Mouse (Mus musculus): ENCODE measurements around the gene Armc12. TPM values are rescaled to one million over a fixed set of nuclear protein-coding genes. Genes with fewer than 3 reads are reported as not detected.

Armc12 gene
- total RNA-seq, 2 experiments from 2014 or later, result not detected

DNA sequence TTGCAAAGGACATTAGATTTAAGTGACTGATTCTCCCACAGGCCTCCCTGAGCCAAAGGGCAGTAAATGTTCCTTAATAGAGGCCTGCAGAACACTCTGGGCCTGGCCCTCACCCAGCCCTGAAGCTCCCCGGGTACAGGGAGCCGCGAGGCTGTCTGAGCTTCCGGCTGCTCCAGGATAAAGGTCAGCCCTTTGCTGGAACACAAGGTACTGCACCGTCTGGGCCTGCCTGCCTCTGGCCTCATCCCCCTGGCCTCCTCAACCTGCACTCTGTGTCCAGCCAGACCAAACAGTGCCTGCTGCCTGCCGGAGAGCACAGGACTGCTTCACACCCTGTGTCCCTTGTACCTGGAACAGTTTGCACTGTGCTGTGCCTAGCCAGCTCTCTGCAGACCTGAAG lies 17.9 kb upstream of the Armc12 start:
- ATAC-seq (replicated peaks; ENCODE audit: poor library complexity, severe bottlenecking), result no peak

DNA sequence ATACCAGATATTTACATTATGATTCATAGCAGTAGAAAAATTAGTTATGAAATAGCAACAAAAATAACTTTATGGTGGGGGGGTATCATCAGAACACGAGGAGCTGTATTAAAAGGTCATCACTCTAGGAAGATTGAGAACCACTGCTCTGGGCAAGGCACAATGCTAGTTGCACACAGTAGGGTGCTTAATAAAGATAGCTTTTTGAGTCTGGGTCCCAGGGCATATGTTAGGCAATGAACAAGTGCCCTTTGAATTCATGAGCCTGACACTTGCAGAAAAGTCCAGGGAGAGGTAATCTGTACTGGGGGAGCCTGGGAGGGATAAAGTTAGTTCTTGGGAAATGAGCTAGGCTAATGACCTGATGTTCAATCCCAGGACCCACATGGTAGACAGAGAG lies 17.3 kb upstream of the Armc12 start:
- no peak for ATAC-seq (replicated peaks; ENCODE audit: poor library complexity, severe bottlenecking)

DNA sequence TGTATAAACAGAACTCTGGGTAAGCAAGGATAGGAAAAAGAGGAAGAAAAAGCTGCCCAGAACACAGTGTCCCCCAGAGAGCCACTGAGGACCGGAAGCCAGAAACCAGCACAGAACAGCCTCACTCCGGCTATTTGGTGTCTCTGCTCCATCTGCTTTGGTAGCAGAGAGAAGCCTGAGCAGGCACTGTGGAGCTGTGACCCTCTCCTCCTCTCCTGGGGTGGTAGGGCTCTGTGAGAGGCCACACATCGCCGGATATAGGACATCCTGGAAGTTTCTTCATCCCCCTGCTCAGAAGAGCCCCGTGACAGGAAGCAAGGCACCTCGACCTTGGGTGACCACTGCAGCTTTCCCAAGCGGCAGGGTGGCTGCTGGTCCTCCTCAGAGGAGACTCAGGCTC lies 16.8 kb upstream of the Armc12 start:
- ATAC-seq (replicated peaks; ENCODE audit: poor library complexity, severe bottlenecking), result peak; percentile 54

- no peak for ATAC-seq (replicated peaks; ENCODE audit: poor library complexity, severe bottlenecking)
Measured at GRCm38 (mm10) chr17:28514555-28514954, 16.1 kb upstream of the Armc12 start.

GRCm38 (mm10) chr17:28515431-28516341 lies 14.9 kb upstream of the Armc12 start:
- ATAC-seq (replicated peaks; ENCODE audit: poor library complexity, severe bottlenecking), result peak; percentile 10; the same call in 1 of the 2 replicates

DNA sequence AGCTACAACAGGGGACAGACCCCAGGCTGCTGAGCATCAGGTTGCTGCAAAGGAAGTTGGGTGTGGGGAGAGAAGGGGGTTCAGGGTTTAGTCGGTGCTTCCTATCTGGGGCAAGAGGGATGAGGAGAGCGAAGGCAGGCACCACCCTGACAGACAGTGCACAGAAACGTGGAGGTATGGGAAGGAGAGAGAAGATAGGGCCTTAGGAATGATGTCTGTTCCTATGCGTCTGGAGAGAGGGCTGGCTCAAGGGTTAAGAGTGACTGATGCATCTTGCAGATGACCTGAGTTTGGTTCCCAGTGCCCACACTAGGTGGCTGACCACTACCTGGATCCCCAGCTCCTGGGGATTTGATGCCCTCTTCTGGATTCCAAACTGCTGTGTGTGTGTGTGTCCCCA lies 13.7 kb upstream of the Armc12 start:
- ATAC-seq (replicated peaks; ENCODE audit: poor library complexity, severe bottlenecking), result no peak

- no peak for ATAC-seq (replicated peaks; ENCODE audit: poor library complexity, severe bottlenecking)
Measured at GRCm38 (mm10) chr17:28517441-28517955, 13.1 kb upstream of the Armc12 start, which contains the start of gene Fkbp5. Fkbp5 (minus strand) TSS chr17:28517527.

DNA sequence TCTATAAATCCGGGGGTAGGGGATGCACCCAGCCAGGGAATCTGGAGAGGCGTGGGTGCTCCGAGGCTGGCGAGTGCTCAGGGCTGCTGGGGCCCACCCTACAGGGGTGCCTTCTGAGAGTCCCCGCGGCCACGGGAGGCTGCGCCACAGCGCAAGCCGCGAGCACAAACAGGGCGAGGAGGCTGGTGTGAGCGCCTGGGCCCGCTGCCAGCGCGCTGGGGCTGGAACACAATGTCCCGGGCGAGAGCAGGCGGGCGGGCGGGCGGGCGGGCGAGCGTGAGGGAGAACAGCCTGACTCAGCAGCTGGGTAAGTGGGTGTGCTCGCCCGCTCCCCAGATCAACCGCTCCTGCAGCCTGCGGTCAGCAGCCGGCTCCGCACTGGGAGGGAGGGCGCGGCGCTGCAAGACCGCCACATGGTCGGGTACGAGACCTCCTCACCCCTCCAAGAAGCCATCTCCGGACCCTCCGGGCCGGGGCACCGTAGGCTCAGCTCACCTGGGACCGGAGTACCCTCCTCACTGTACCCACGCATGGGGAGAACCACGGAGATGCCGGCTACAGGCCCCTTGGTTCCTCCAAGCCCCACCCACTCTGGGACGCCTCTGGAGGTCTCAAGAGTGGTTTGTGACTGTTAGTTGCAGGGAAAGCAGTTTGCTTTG lies 12.5 kb upstream of the Armc12 start:
- ATAC-seq (replicated peaks; ENCODE audit: poor library complexity, severe bottlenecking), result peak; percentile 43

DNA sequence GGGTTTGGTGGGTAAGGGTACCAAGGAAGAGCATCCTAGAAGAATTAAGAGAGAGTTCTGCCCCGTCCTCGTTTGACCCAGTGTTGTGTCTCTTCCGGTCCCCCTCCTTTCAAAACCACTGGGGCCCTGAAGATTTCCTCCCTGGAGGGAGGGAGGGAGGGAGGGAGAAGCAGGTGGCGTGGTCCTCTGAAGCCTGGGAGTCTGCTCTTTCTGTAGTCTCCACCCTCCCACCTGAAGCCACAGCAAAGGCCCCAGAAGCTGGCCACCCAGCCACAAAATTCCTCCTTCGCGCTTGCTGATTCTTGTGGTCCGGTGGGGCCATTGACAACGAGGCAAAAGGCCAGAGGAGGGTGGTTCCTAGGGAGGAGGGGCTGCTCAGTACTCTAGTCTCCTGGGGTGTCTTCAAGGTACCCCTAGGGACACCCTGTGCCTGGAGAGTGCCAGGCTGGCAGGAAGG lies 12.0 kb upstream of the Armc12 start:
- ATAC-seq (replicated peaks; ENCODE audit: poor library complexity, severe bottlenecking), result no peak; the same call in 1 of the 2 replicates

GRCm38 (mm10) chr17:28519827-28520226 lies 10.8 kb upstream of the Armc12 start:
- ATAC-seq (replicated peaks; ENCODE audit: poor library complexity, severe bottlenecking), result no peak

- ATAC-seq (replicated peaks; ENCODE audit: poor library complexity, severe bottlenecking), result no peak
Measured at GRCm38 (mm10) chr17:28520561-28520960, 10.0 kb upstream of the Armc12 start.

GRCm38 (mm10) chr17:28521071-28521726 lies 9.4 kb upstream of the Armc12 start:
- no peak for ATAC-seq (replicated peaks; ENCODE audit: poor library complexity, severe bottlenecking)

DNA sequence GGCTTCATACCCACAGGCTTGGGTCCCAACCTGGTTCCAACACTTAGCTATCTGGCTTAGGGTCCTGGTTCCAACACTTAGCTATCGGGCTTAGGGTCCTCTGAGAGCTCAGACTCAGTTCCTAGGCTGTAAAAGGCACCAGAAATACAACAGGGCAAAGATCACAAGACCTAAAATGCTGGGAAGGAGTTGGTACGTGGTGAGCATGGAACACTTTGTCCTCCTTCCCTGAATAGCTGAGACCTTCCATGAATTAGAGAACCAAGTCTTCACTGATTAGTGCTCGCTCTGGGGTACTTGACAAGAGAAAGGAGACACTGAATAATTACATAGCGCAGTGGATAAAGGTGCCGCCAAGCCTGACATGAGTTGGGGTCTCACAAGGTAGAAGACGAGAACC lies 8.7 kb upstream of the Armc12 start:
- no peak for ATAC-seq (replicated peaks; ENCODE audit: poor library complexity, severe bottlenecking)

DNA sequence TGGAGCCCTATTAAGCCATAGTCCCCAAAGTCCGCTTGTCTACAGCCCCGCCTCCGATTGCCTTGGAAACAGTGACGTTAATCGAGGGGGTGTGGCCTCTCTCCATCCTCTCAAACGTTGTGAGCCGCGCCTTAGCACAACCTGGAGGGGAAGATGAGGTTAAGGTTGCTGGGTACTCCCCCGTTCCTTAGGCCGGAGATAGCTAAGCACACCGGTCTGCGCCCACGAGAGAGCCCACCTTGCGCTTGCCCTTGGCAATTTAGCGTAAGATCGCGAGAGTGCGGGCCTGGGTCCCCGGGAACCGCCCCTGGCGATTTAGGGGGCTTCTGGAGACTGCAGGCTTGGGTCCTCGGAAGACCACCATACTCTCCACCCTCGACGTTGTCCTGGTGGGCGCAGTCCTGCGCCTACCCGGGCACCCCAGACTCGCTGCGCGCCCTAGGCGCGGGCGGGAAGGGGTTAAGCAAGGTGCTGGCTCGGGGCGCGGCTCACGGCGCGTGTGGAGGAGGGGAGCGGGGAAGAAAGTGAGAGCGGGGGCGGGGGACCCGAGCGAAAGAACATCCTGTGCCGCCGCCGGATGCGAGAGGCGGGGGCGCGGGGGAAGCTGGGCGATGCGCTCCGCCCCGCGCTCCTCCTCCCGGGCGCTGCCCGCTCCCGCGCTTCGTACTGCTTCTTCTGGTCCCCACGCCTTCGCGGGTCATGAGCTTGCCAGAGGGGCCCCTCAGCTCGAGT lies 7.8 kb upstream of the Armc12 start:
- peak; percentile 54 for ATAC-seq (replicated peaks; ENCODE audit: poor library complexity, severe bottlenecking)

GRCm38 (mm10) chr17:28523355-28524008 lies 7.1 kb upstream of the Armc12 start:
- no peak for ATAC-seq (replicated peaks; ENCODE audit: poor library complexity, severe bottlenecking)

- no peak for ATAC-seq (replicated peaks; ENCODE audit: poor library complexity, severe bottlenecking)
Measured at GRCm38 (mm10) chr17:28524009-28524695, 6.5 kb upstream of the Armc12 start.

DNA sequence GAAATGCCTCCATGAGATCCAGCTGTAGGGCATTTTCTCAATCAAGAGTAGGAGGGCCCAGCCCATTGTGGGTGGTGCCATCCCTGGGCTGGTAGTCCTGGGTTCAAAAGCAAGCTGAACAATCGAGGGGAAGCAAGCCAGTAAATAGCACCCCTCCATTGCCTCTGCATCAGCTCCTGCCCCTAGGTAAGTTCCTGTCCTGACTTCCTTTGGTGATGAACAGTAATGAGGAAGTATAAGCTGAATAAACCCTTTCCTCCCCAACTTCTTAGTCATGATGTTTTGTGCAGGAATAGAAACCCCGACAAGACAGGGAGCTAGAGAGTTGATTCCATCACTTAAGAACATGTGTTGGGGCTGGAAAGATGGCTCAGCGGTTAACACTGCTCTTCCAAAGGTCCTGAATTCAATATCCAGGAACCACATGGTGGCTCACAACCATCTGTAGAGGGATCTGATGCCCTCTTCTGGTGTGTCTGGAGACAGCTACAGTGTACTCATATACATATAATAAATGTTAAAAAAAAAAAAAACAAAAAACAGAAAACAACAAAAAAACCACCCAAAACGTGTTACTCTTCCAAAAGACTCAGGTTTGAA lies 5.7 kb upstream of the Armc12 start:
- ATAC-seq (replicated peaks; ENCODE audit: poor library complexity, severe bottlenecking), result no peak

DNA sequence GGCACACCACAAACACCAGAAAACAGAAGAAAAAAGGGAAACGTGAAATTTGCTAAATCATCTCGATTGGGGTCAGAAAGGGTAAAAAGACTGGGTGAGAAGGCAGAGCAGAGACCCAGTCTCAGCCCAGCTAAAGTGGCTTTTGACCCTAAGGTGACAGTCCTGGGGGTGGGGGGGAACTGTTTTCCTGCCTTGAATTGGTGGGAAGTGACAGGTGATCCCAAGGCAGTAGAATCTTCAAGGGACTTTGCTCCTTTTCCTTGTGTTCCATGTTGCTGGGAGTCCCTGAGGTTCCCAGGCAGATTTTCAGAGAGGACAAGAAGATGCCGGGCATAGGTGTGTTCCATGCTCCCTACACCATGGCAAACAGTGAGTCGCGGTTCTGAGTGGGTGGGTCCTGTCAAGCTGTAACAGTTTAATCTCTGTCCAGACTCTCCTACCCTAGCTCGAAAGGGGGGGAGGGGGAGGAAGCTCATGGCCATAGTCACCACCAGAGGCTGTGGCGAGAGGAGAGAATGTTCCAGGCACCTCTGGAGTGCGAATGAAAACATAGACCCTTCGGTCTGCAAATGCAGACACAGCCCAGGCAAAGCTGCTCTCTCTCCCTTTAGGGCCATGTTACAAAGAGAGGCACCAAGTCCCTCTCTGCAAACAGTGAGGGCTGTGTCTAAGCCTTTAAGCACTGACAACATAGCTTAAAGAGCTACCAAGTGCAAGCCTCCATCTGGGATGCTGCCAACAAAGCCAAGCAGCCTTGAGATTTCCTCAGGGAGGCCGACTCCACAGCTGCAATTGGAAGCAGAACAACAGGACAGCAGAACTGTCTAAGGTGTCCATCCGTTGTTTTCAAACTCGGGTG lies 3.2 kb upstream of the Armc12 start:
- no peak for ATAC-seq (replicated peaks; ENCODE audit: poor library complexity, severe bottlenecking)
